Mouse (Mus musculus): ENCODE measurements around the gene Cmip. TPM values are rescaled to one million over a fixed set of nuclear protein-coding genes. Genes with fewer than 3 reads are reported as not detected.

Cmip gene
- polyA plus RNA-seq, 1 experiment, result 16.2 TPM

GRCm38 (mm10) chr8:117315727-117316126 lies 58.9 kb downstream of the Cmip start:
- no peak for TF ChIP-seq CTCF (IDR thresholded peaks at IDR 0.05; ENCODE audit: control insufficient read depth, insufficient read depth, low read length)
- no peak for TF ChIP-seq POLR2A (IDR thresholded peaks at IDR 0.05; ENCODE audit: borderline replicate concordance, control insufficient read depth, low read depth, low read length)
- H3K4me1 ChIP-seq (ENCODE audit: control insufficient read depth, insufficient read depth, low read length), result peaks cover 7% of the 10 kb centered on the region; the same call in 1 of the 2 replicates
- WGBS, result 74% methylated on average over 16 of the region's 16 CpGs

DNA sequence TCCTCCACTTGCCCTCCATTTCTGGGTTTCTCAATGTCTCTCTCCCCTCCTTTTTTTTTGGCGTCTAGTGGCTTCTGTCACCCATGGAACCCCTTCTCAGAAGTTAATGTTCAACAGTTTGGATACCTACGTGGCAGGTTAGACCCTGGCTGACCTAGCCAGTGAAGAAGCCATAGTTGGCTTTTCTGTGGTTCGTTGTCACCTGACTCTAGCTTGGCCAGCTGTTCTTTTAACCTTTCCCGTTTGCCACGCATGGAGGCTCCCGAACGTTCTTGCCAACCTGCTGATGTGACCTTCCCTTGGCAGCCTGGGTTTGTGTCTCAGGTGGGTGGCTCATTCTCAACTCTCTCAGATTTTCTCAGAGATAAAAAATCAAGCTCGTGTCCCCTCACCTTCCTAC lies 60.6 kb downstream of the Cmip start:
- Histone ChIP-seq H3K4me3 (replicated peaks; ENCODE audit: control insufficient read depth, low read depth, low read length) (no peak overlapping the region), H3K4me1 (ENCODE audit: control insufficient read depth, insufficient read depth, low read length) (peaks cover 11% of the 10 kb centered on the region; the same call in 1 of the 2 replicates), H3K27ac (ENCODE audit: control insufficient read depth, insufficient read depth, low read depth, low read length, poor library complexity) (no peak overlapping the region)
- TF ChIP-seq CTCF (IDR thresholded peaks at IDR 0.05; ENCODE audit: control insufficient read depth, insufficient read depth, low read length) (no peak), POLR2A (IDR thresholded peaks at IDR 0.05; ENCODE audit: borderline replicate concordance, control insufficient read depth, low read depth, low read length) (no peak)
- WGBS, result 86% methylated on average over 8 of the region's 8 CpGs

More at GRCm38 (mm10) chr8:117315727-117316126, 58.9 kb downstream of the Cmip start:
- Histone ChIP-seq H3K4me3 (replicated peaks; ENCODE audit: control insufficient read depth, low read depth, low read length) (no peak overlapping the region), H3K27ac (ENCODE audit: control insufficient read depth, insufficient read depth, low read depth, low read length, poor library complexity) (no peak overlapping the region; the same call in 1 of the 2 replicates)

DNA sequence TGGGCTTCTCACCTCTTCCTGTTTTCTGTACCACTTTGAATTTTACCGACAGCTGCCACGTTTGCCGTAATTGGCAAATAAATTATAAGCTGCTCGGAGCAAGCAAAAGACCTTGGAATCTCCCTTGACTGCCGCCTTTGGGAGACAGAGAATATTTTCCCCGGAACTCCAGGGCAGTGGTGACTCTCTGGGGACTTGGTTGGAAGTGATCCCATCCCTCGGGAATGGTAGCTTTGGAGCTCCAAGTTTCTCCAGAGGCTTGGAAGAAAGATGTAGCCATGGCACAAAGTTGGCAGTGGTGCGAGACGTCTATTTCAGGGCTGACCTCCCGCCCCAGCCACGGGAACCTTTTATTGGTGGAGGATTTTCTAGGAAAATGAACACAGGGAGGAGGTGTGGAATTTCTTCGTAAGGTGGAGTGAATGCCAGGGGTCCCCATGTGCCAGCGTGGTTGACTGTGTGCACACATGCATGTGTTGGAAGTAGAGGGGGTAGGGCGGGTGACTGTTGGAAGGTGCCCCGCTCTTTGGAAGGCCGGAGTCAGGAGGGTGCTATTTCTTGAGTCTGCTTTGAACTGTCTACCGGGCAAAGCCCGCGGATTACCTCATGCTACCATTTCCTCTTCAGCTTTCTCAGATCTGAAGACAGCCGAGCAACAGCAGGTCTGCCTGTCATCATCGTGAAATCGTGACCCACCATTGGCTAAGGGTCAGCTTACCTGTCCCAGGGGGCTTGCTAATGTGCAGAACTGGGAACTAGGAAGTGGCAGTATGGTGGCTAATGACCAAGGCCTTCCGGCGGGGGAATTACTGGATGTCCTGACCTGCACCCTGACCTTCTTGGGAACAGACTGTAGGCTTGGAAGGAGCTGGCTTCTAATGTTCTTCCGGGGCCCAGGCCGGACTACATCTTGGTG lies 62.3 kb downstream of the Cmip start:
- 69% methylated on average over 26 of the region's 26 CpGs for WGBS

GRCm38 (mm10) chr8:117320616-117321015 lies 63.8 kb downstream of the Cmip start:
- H3K4me1 ChIP-seq (ENCODE audit: control insufficient read depth, insufficient read depth, low read length), result peaks cover 14% of the 10 kb centered on the region; the same call in 1 of the 2 replicates
- 55% methylated on average over 10 of the region's 10 CpGs for WGBS
- TF ChIP-seq CTCF (IDR thresholded peaks at IDR 0.05; ENCODE audit: control insufficient read depth, insufficient read depth, low read length) (no peak), POLR2A (IDR thresholded peaks at IDR 0.05; ENCODE audit: borderline replicate concordance, control insufficient read depth, low read depth, low read length) (no peak)
- no peak overlapping the region for H3K4me3 ChIP-seq (replicated peaks; ENCODE audit: control insufficient read depth, low read depth, low read length)
- H3K27ac ChIP-seq (ENCODE audit: control insufficient read depth, insufficient read depth, low read depth, low read length, poor library complexity), result no peak overlapping the region

More for the DNA sequence above, 62.3 kb downstream of the Cmip start:
- TF ChIP-seq POLR2A (IDR thresholded peaks at IDR 0.05; ENCODE audit: borderline replicate concordance, control insufficient read depth, low read depth, low read length), result no peak
- no peak overlapping the region for H3K27ac ChIP-seq (ENCODE audit: control insufficient read depth, insufficient read depth, low read depth, low read length, poor library complexity)
- H3K4me3 ChIP-seq (replicated peaks; ENCODE audit: control insufficient read depth, low read depth, low read length), result no peak overlapping the region
- H3K4me1 ChIP-seq (ENCODE audit: control insufficient read depth, insufficient read depth, low read length), result peaks cover 11% of the 10 kb centered on the region; the same call in 1 of the 2 replicates

DNA sequence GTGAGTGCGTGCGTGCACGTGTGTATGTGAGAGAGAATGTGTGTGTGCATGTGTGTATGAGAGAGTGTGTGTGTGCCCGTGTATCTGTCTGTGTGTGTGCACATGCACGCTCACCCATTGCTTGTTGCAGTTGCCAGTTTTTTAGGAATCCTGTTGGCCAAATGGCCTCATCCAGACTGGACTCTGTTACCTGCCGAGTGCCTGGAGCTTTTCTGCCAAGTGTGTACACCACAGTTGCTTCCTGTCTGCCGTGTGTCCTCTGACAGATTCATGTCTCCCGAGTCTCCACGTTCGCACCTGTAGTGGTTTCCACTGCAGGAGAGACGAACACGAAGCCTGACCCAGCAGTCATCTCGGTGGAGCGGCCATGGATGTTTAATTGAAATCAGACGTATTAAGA lies 64.4 kb downstream of the Cmip start:
- Histone ChIP-seq H3K4me3 (replicated peaks; ENCODE audit: control insufficient read depth, low read depth, low read length) (no peak overlapping the region), H3K4me1 (ENCODE audit: control insufficient read depth, insufficient read depth, low read length) (peaks cover 11% of the 10 kb centered on the region; the same call in 1 of the 2 replicates), H3K27ac (ENCODE audit: control insufficient read depth, insufficient read depth, low read depth, low read length, poor library complexity) (no peak overlapping the region)
- TF ChIP-seq POLR2A (IDR thresholded peaks at IDR 0.05; ENCODE audit: borderline replicate concordance, control insufficient read depth, low read depth, low read length) (no peak), CTCF (IDR thresholded peaks at IDR 0.05; ENCODE audit: control insufficient read depth, insufficient read depth, low read length) (no peak)
- whole genome bisulfite sequencing, result 88% methylated on average over 15 of the region's 15 CpGs

DNA sequence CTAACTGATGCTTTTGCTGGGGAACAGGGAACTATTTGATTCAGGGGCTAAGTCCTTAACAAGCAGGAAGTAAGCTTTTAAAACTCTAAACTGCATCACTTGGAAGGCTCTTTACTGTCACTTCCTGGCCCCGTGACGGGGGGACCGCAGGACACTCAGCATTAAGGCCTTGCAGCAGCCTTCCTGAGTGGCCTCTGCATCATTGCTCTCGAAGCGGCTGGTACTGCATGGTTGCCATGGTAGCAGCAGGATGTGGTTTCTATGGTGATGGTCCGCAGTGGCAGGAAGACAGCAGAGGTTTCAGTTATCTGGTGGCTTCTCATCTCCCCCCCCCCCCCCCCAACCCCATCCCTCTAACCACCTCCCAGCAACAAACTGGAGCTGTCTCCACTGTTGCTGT lies 65.2 kb downstream of the Cmip start:
- Histone ChIP-seq H3K4me1 (ENCODE audit: control insufficient read depth, insufficient read depth, low read length) (peaks cover 11% of the 10 kb centered on the region; the same call in 1 of the 2 replicates), H3K27ac (ENCODE audit: control insufficient read depth, insufficient read depth, low read depth, low read length, poor library complexity) (no peak overlapping the region), H3K4me3 (replicated peaks; ENCODE audit: control insufficient read depth, low read depth, low read length) (no peak overlapping the region)
- 24% methylated on average over 6 of the region's 6 CpGs for WGBS
- no peak for TF ChIP-seq POLR2A (IDR thresholded peaks at IDR 0.05; ENCODE audit: borderline replicate concordance, control insufficient read depth, low read depth, low read length)
- no peak for TF ChIP-seq CTCF (IDR thresholded peaks at IDR 0.05; ENCODE audit: control insufficient read depth, insufficient read depth, low read length)

DNA sequence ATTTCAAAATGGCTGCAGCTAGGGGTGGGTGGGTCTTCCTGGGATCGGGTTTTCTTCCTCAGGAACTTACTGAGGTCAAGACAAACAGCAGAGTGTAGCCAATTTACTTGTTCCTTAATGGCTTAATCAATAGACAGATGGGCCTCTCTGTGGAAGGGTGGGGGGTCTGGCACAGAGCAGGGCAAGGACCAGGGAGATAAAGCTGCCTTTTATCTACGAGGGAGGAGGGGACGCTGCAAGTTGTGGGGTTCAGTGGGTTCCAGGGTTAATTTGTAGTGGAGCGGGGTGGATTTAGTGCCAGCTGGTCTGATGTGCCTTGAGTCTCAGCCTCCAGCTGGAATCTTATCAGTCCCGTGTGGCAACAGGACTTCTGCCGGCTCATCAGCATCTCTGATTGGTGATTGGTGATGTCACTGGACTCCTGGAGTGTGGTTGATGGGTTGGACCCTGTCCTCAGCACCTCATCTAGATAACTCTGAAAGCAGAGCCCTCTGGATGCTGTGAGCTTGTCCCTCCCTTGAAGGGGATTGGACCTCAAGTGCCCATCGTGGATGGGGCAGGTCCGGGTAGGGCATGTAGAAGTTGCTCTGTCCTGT lies 65.9 kb downstream of the Cmip start:
- Histone ChIP-seq H3K4me3 (replicated peaks; ENCODE audit: control insufficient read depth, low read depth, low read length) (no peak overlapping the region), H3K27ac (ENCODE audit: control insufficient read depth, insufficient read depth, low read depth, low read length, poor library complexity) (no peak overlapping the region), H3K4me1 (ENCODE audit: control insufficient read depth, insufficient read depth, low read length) (peaks cover 11% of the 10 kb centered on the region; the same call in 1 of the 2 replicates)
- WGBS, result 62% methylated on average over 8 of the region's 8 CpGs
- TF ChIP-seq POLR2A (IDR thresholded peaks at IDR 0.05; ENCODE audit: borderline replicate concordance, control insufficient read depth, low read depth, low read length) (no peak), CTCF (IDR thresholded peaks at IDR 0.05; ENCODE audit: control insufficient read depth, insufficient read depth, low read length) (no peak)

GRCm38 (mm10) chr8:117324821-117325220 lies 68.0 kb downstream of the Cmip start:
- no peak overlapping the region for H3K4me3 ChIP-seq (replicated peaks; ENCODE audit: control insufficient read depth, low read depth, low read length)
- WGBS, result 85% methylated on average over 9 of the region's 9 CpGs
- TF ChIP-seq CTCF (IDR thresholded peaks at IDR 0.05; ENCODE audit: control insufficient read depth, insufficient read depth, low read length) (no peak), POLR2A (IDR thresholded peaks at IDR 0.05; ENCODE audit: borderline replicate concordance, control insufficient read depth, low read depth, low read length) (no peak)
- H3K27ac ChIP-seq (ENCODE audit: control insufficient read depth, insufficient read depth, low read depth, low read length, poor library complexity), result no peak overlapping the region
- peaks cover 11% of the 10 kb centered on the region; the same call in 1 of the 2 replicates for H3K4me1 ChIP-seq (ENCODE audit: control insufficient read depth, insufficient read depth, low read length)

Measured in bone marrow, adult 2 months (tissue).